Mouse (Mus musculus): Measurements from ENCODE around the gene Tmem203.

The Tmem203 gene

DNA sequence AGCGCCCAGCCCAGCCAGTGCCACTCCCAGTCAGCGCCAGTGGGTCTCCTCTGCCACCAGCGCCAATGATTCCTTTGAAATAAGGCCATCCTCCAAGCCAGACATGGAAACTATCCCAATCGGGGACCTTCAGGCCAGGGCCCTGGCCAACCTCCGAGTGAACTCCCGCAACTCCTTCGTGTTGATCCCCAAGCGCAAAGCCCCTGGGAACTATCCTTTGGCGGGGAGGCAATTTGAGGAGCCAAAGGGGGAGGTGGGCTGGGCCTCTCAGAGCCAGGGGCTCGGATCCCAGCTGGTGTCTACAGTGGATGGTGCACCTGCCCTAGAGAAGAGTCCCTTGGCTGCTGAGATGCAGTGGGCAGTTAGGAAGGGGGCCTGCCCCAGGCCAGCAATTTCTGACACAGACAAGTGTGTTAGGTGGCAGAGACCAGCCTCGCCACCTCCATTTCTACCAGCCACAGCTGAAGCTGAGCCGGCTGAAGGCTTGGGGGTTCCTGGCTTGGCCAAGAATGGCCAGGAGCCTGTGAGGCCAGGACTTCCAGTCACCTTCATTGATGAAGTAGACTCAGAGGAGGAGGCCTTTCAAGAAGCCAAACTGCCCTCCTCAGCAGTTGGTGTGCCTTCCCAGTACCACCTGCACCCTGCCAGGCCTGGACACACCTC lies 8.5 kb downstream of the Tmem203 start:
- DNase-seq (ENCODE audit: low spot score in 2 of 2), result no peak

DNA sequence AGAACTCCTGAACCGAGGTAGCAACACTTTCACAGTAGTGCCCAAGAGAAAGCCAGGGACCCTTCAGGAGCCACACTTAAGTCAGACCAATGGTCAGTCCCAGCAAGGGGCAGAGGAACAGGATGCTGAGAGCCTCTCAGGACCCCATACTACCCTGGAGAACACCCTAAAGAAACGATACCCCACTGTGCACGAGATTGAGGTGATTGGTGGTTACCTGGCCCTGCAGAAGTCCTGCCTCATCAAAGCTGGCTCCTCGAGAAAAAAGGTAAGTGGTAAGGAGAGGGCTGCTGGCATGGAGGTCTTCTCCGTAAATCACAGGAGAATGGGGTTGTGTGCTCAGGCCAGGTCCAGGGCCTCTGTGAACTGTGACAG lies 9.0 kb downstream of the Tmem203 start:
- DNase-seq (ENCODE audit: low spot score in 2 of 2), result no peak

DNA sequence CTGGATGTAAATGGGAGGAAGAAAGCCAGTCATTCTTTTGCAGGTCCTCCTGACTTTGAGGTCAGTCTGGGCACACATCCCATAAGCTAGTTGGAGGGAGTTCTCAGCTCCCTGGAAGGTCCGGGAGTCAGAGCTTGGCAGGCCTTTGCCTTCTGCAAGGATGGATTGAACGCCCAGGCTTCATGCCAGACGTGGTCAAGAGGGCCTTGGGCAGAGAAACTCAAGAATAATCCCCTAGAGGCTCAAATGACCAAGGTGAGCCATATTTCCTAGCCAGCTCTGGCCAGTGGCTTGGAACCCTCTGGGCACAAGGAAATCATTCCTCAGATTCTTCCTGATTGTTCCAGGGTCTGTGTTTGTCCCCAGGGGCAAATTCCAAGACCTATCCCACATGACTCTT lies 9.6 kb downstream of the Tmem203 start:
- no peak for DNase-seq (ENCODE audit: low spot score in 2 of 2)

DNA sequence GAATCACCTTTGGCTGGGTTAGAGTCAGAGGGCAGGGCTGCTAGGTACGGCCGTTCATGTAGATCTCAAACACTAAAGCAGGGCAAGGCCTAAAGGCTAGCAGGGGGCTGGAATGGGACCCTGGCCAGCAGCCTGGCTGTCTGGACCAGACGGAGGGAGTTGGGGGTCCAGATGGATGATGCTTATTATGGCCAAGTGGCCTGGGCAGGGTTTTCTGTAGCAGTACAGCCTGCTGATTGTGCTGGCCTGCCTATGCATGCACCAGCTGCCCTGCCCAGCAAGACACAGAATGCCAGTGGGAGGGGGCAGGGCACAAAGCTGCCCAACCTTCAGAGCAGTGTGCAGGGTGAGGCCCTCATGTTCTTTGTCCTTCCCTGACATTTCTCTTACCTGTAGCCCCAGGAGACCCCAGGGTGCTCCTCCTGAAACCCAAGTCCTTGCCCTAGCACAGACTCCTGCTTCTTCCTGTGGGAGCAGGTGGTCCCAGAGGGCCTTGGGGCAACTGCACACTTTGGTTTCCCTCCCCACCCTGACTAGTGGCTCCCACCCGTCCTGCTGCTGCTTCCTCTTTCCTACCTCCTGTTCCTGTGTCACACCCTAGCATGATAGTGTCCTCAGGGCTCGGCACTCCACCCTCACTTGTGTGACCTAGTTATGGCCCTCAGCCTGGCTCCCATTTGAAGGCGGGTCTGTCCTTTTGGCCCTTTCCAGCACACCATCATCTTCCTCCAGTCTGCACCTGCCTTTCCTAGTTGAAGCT lies 10.8 kb downstream of the Tmem203 start:
- peak in 1 of 2 experiments; percentile 35 for DNase-seq (ENCODE audit: low spot score in 2 of 2)

DNA sequence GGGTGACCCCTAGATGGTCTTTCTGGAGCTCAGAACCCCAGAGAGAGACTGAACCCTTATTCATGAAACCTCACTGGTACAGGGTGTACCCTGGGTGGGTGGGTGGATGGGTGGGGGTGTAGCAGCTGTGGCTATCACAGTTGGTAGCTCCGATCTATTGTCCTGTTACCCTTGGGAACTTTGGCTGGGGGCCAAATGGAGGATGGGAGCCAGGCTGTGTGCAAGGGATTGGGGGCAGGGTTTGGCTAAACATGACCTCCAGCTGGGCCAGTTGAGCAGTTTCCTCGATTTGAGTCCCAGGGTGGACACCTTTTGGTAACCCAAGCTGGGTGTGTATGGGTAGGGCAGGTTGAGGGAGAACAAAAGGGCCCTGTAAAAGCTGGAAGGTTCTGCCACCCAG lies 11.5 kb downstream of the Tmem203 start:
- no peak for DNase-seq (ENCODE audit: low spot score in 2 of 2)

DNA sequence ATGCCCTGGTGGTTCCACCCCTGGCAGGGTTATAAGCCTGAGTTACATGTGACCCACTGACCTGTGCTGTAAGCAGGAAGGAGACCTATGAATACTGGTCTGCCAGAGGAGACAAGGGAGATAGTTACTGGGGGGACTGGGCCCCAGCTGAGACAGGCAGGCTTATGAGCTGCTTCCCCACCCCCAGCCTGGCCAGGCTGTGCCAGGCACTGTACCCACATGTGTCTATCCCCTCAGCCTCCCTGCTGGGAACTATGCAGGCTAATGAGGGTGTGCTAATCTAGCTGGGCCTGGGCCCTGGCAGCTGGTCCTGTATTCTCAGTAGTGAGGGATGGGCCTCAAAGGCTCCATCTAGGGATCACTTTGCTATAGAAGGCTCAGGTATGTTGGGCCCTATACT lies 12.0 kb downstream of the Tmem203 start:
- no peak for DNase-seq (ENCODE audit: low spot score in 2 of 2)

DNA sequence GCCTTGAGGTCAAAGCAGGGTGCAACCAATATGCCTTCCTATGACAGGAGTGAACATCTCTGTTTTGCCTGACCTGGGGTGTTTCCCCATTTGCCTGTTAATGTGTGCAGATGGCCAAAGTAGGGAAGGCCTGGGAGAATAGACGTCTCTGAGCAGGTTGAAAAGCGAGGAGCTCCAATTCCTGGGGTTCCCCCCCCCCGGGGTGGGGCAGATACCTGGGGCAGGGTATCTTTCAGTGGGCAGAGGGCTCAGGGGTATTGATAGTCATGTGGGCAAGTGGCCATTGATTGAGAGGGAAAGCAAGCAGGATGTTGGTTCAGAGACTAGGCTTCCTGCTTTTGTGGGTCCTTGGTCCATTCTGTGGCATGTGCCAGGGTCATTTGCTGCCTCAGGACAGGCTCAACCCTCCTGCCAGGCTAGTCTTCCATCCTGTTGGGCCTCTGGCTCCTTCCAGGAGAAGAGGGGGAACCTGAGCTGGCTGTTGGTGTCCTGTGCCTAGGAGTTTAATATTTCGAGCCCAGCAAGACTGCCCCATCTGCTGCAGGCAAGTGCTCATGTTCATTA lies 12.6 kb downstream of the Tmem203 start:
- DNase-seq (ENCODE audit: low spot score in 2 of 2), result no peak

DNA sequence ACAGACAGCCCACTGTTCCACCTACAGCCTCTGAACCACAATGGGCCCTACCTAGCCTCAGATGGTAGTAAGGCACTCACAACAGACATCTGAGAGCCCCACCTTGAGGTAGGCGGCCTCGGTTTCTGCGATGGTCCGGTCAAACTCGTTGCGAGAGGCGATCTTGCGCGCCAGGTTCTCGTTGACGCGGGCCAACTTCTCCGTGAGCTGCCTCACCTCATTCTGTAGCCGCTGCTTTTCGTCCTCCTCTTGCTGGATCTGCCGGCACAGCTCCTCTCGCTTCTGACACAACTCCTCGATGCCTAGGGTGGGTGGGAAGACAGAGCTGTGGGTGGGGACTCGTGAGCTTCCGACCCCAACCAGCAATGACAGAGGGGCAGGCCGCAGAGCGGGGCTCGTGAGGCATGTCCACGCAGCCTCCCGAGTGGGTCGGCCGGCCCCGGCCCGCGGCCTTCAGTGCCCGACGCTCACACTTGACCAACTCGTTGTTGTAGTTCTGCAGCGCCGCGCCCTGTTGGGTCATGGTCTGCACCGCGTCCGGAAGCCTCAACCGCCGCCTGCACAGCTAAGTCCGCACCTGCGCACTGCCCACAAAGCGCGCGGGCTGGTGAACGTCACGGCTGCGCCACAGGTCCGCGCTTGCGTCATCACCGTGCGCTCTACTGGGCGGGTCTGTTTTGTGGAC lies 16.7 kb downstream of the Tmem203 start, which contains the start of the genes Ssna1 and Anapc2:
Gene Ssna1 (minus strand): TSS at position 612 of the 685 bp plus-strand sequence.
Gene Anapc2 (plus strand): TSS at position 652 of the 685 bp plus-strand sequence.
- peak; percentile 98 to 99 for DNase-seq (ENCODE audit: low spot score in 2 of 2)

DNA sequence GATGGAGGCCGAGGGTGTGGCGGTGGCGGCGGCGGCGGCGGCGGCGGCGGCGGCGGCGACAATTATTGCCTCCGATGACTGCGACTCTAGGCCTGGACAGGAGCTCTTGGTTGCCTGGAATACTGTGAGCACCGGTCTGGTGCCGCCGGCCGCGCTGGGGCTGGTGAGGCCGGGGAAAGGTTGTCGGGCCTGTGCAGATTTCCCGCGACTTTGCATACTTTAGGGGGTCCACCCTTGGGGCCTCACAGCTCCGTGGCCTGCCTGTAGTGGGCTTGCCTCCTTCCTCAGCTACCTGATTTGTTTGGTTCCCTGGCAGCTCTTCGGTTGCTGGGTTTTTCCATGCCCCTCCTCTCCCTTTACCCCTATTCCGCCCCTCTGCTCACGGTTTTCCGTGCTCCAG lies 17.3 kb downstream of the Tmem203 start:
- no peak for DNase-seq (ENCODE audit: low spot score in 2 of 2)

DNA sequence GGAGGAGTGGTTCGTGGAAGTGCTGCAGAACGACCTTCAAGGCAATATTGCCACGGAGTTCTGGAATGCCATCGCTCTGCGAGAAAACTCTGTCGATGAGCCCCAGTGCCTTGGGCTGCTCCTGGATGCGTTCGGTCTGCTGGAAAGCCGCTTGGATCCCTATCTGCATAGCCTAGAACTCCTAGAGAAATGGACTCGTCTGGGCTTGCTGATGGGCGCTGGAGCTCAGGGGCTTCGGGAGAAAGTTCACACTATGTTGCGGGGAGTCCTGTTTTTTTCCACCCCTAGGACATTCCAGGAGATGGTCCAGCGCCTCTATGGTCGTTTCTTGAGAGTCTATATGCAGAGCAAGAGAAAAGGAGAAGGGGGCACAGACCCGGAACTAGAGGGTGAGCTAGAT lies 17.8 kb downstream of the Tmem203 start:
- DNase-seq (ENCODE audit: low spot score in 2 of 2), result no peak

DNA sequence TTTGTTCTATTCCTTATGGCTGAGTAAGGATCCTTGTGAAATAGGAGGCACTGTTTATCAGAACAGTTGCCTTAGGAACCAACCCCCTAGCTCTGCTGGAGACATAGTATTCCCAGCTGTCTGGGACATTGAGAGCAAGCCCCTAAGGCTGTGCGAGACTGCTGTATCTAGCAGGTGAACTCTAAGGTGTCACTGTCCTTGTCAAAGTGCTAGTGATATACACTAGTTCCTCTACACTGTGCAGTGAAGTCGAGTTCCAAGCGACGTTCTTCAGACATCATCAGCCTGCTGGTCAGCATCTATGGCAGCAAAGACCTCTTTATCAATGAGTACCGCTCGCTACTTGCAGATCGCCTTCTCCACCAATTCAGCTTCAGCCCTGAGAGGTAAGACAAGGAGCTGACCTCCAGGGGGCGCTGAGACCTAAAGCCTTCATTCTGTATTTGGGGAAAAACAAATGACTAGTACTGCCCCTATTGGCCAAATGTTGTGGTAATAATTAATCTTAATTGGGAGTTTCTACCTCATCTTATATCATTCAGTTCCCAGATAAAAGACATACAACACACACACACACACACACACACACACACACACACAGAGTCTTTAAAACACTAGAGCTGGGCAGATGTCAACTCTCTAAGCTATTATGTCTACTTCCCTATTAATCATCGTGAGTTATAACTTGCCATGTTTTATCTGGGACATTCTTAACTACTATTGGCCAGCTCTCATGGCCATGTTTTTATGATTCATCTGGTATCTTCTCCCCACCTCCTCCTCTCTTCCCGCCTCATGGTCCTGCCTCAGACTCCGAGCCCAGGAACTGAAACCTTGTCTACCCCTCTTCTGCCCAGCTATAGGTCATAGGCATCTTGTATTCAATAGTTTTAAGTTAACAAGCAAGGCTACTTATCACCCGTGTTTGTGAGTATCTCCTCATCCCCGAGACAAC lies 24.0 kb downstream of the Tmem203 start:
- DNase-seq (ENCODE audit: low spot score in 2 of 2), result peak; percentile 68 to 91

DNA sequence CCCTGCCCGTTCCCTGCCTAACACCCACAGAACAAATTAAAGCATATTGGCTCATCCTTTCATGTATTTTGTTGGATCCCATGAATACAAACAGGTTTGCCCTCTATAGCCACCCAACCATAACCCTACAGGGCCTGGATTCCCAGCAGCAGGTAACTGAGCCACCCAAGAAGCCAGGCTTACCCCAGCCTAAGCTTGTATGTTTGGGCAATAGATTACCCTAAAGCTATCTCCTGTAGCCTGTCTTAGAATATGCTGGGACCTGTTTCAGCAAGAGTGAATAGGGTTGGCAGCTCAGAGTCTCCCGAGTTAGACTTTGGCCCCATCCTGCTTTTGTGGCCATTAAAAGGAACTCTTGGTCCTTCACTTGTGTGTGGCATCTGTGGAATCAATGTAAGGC lies 30.3 kb downstream of the Tmem203 start:
- no peak for DNase-seq (ENCODE audit: low spot score in 2 of 2)

DNA sequence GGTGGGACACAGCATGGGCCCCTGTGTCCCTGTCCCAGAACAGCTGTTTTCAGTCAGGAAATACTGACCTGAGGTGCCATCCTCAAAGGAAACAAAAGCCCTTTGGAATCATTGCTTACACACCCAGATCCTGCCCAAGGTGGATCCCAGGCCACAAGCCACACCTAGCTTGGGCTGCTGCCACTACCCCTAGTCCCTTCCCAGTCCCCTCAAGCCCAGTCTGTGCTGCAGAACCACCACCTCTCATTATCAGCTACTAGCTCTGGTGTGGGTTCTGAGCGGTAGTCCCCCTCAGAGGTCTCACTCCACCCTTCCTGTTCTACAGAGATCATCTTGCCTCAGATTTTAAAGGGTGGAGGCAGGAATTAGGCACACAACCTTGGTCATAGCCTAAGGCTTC lies 31.1 kb downstream of the Tmem203 start:
- peak in 1 of 2 experiments; percentile 14 for DNase-seq (ENCODE audit: low spot score in 2 of 2)

DNA sequence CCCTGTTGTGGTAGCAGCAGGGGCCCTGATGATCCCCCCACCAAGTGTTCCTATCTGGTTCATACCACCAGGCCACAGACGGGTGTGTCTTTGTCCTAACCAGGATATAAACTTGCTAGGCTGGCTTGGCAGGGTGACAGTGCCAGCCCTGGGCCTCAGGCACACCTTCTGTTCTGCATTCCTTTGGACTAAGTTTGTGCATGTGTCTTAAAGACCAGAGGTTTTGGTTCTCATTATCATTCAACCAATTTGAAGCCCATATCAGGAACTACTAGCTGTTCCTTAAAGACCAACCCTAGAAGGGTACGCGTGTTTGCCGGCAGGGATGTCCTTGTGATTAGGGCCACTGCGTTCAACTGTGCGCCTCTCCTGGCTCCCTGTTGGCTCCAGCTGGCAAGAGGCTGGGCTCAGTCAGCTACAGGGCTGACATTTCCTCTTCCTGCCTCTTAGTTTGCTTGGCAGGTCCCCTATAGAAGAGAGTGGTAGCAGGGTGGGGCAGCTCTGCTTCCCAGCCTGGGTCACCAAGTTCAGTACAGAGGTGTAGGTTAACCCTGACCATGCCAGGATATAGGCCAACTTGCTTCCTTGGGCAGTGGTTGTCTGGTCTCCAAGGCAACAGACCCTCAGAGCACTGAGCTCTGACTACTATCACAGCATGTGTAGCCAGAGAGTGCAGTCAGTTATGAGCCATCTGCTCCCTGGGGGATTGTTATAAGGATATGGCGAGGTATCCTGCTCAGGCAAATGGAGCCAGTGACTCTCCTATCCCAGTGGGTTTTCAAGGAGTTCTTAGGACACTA lies 31.8 kb downstream of the Tmem203 start:
- peak; percentile 5 to 19 for DNase-seq (ENCODE audit: low spot score in 2 of 2)

DNA sequence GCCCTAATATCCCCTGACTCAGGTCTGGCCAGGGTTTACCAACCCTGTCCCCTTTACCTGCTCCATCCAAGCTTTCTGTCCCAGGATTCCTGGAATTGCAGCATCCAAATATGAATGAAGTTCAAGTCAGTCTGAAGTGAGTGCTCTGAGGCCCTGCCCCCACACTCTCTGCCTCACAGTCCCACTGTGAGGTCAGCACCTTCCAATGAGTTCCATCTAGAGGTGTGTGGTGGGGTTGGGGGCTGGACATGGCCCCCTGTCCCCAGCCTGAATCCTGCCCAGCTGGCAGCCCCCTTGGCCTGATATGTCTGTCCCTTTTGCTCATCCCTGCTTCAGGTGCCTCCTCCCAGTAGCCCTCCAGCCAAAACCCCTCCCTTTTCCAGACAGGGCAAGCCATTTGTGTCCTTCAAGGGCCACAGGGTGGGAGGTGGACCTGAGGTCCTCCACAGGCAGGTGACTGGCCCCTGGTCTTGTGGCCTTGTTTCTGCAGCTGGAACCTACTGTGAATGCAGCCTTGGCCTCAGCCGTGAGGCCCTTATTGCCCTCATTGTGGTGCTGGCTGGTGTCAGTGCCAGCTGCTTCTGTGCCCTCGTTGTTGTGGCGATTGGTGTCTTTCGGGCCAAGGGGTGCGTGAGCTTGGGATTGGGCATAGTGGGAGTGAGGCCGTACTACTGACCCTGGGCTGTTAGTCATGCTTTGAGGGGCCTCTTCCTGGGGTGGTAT lies 32.8 kb downstream of the Tmem203 start, which contains the start of gene Tmem210:
Gene Tmem210 (plus strand): TSS at position 219 of the 723 bp plus-strand sequence.
- DNase-seq (ENCODE audit: low spot score in 2 of 2), result peak in 1 of 2 experiments; percentile 11

DNA sequence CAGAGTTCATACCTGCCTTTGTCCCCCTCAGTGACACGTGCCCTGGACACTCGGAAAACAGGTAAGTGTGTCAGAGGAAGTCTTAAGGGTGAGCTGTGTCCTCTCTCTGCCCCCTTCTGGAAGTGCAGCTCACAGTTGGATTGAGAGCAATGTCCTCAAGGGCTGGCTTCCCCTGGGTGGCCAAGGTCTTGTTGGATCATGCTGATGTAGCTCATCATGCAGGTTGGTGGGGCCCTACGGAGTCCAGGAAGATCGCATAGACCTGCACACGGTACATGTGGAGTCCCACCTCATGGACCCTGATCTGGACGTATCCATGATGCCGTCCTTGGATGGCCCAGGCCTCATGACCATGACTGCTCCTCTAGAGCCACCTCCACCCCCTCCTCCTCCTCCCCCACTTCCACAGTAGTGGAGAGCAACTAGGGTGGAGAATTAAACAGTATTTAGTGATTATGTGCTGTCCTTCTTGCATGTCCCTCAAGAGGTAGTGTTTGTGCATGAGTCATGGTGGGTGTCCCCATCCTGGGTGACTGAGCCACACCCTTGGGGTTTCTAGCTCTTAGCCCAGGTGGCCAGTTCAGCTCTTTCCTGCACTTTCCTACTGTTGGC lies 33.6 kb downstream of the Tmem203 start:
- peak in 1 of 2 experiments; percentile 9 for DNase-seq (ENCODE audit: low spot score in 2 of 2)

DNA sequence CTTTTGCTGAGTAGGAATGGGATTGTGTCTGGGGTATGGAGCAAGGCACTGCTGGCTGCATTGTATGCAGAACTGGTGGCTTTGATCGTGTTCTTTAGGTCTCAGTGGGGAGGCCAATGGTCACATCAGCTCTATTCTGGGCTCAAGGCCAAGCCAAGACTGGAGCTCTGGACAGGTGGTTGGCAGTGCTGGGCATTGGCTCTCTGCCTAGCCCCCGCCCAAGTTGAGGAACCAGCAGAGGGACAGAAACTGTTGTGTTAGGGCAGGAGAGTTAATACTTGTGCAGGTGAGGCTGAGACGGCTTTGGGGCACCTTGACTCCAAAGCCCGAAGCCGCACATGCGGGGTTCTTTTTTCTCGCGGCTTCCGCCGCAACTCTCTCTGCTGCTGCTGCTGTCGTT lies 34.4 kb downstream of the Tmem203 start, which contains the start of gene Lrrc26:
Gene Lrrc26 (plus strand): TSS at position 265 of the 400 bp plus-strand sequence.
- DNase-seq (ENCODE audit: low spot score in 2 of 2), result no peak

DNA sequence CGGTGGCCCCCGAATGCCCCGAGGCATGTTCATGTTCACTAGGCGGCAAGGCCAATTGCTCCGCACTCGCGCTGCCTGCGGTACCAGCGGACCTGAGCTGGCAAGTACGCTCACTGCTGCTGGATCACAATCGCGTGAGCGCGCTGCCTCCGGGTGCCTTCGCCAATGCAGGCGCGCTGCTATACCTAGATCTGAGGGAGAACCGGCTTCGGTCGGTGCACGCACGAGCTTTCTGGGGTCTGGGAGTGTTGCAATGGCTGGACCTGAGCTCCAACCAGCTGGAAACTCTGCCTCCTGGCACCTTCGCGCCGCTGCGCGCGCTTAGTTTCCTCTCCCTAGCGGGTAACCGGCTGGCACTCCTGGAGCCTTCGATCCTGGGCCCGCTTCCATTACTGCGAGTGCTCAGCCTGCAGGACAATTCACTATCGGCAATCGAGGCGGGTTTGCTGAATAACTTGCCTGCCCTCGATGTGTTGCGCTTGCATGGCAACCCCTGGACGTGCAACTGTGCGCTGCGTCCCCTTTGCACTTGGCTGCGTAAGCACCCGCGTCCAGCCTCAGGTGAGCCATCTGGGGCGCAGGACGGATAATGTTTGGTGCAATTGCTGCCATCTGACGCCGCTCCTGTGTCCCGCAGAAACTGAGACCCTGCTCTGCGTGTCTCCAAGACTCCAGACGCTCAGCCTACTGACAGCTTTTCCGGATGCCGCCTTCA lies 35.0 kb downstream of the Tmem203 start:
- DNase-seq (ENCODE audit: low spot score in 2 of 2), result peak; percentile 13 to 14
